Mouse (Mus musculus) limb, embryonic 15.5 days (tissue): ENCODE data around the gene Snx21. TPM values are rescaled to one million over a fixed set of nuclear protein-coding genes. Genes with fewer than 3 reads are reported as not detected.

Source experiments
- ATAC-seq: fragments of 200-750 bp; cut with Nextera tagmentation; 2 replicates; pipeline ENCODE4 v1.8.0; 2017; ENCODE audit warnings: low read depth, moderate TSS enrichment; ENCODE audit not compliant: insufficient number of reproducible peaks, low FRiP score, low TSS enrichment
- H3K27ac ChIP-seq: fragments of 300-500 bp; sonication (generic); 2 replicates; pipeline ENCODE4 v1.5.1; 2015; ENCODE audit warnings: moderate library complexity, mild to moderate bottlenecking, inconsistent platforms
- H3K27me3 ChIP-seq: fragments of 300-500 bp; sonication (generic); 2 replicates; pipeline ENCODE4 v1.6.1; 2015; ENCODE audit warnings: inconsistent platforms
- H3K36me3 ChIP-seq: fragments of 300-500 bp; sonication (generic); 2 replicates; pipeline ENCODE4 v1.6.1; 2015; ENCODE audit warnings: inconsistent platforms
- H3K4me1 ChIP-seq: fragments of 300-500 bp; sonication (generic); 2 replicates; pipeline ENCODE4 v1.6.1; 2015; ENCODE audit warnings: inconsistent platforms
- H3K4me2 ChIP-seq: fragments of 300-500 bp; sonication (generic); 2 replicates; pipeline ENCODE4 v1.6.1; 2015; ENCODE audit warnings: mild to moderate bottlenecking, inconsistent platforms
- H3K4me3 ChIP-seq: fragments of 300-500 bp; sonication (generic); 2 replicates; pipeline ENCODE4 v1.5.1; 2015; ENCODE audit warnings: mild to moderate bottlenecking, inconsistent platforms
- H3K9ac ChIP-seq: fragments of 300-500 bp; sonication (generic); 2 replicates; pipeline ENCODE4 v1.6.1; 2015; ENCODE audit warnings: inconsistent platforms
- H3K9me3 ChIP-seq: fragments of 300-500 bp; sonication (generic); 2 replicates; pipeline ENCODE4 v1.6.1; 2016; ENCODE audit warnings: inconsistent platforms
- WGBS: fragments of 180-500 bp; shearing (Covaris S2); methylation state at CpG from one replicate; pipeline ENCODE4 v1.1.7; 2015; 5-methylcytosine and 5-hydroxymethylcytosine counted together
- polyA plus RNA-seq: library from polyadenylated mRNA; unstranded; fragments of >200 nt; fragmentation: Nextera tagmentation; extraction: Ambion mirVana; gene quantifications from 2 replicates; pipeline ENCODE4 v1.2.1, GENCODE M21; 2015

Snx21 gene
- polyA plus RNA-seq, 1 experiment from 2014 or later, result 33.8 TPM

- Histone ChIP-seq H3K27ac (peak within 1 kb of the TSS; percentile 89), H3K9me3 (no peaks in the 10 kb centered on the region), H3K4me3 (peak within 1 kb of the TSS; percentile 75), H3K27me3 (no peaks in the 10 kb centered on the region), H3K9ac (peak within 1 kb of the TSS; percentile 82), H3K4me2 (peak within 1 kb of the TSS; percentile 98), H3K36me3 (peaks cover 25% of the 10 kb centered on the region), H3K4me1 (peaks cover 22% of the 10 kb centered on the region)
- WGBS, result under 1% methylated on average over 31 of the region's 31 CpGs
- ATAC-seq, result peak; percentile 70; the same call in 1 of the 2 replicates
Measured at GRCm38 (mm10) chr2:164833314-164833959, 47.8 kb downstream of the Snx21 start, which contains the start of gene Neurl2. Gene Neurl2, minus strand, starts transcription at chr2:164833456.

GRCm38 (mm10) chr2:164834531-164834930 lies 48.9 kb downstream of the Snx21 start:
- no peak for ATAC-seq
- Histone ChIP-seq H3K4me3 (peak overlapping the region; percentile 75), H3K36me3 (peaks cover 36% of the 10 kb centered on the region), H3K27me3 (no peaks in the 10 kb centered on the region), H3K4me2 (peak overlapping the region; percentile 98), H3K4me1 (peaks cover 22% of the 10 kb centered on the region), H3K27ac (no peak overlapping the region), H3K9ac (peak overlapping the region; percentile 82), H3K9me3 (no peaks in the 10 kb centered on the region)
- 40% methylated on average over 8 of the region's 8 CpGs for WGBS

GRCm38 (mm10) chr2:164835164-164835563 lies 49.5 kb downstream of the Snx21 start:
- peaks cover 22% of the 10 kb centered on the region for H3K4me1 ChIP-seq
- H3K4me3 ChIP-seq, result peak overlapping the region; percentile 75; the same call in 1 of the 2 replicates
- H3K9ac ChIP-seq, result no peak overlapping the region
- peaks cover 43% of the 10 kb centered on the region for H3K36me3 ChIP-seq
- H3K4me2 ChIP-seq, result 0 out of 2 replicates have a peak overlapping the region, but pooled peaks have one; percentile 98
- H3K9me3 ChIP-seq, result no peaks in the 10 kb centered on the region
- no peaks in the 10 kb centered on the region for H3K27me3 ChIP-seq
- 93% methylated on average over 4 of the region's 4 CpGs for WGBS
- H3K27ac ChIP-seq, result no peak overlapping the region
- ATAC-seq, result no peak

Other genes starting within 250 kb of the Snx21 start
- 18.3 and 31.2 TPM in 2 replicates for gene Wfdc2, start 223.4 kb upstream of the Snx21 start, polyA plus RNA-seq
- not detected in 2 replicates for gene Spint3, start 212.4 kb upstream of the Snx21 start, polyA plus RNA-seq
- 0.19 TPM in 1 of 2 replicates, not detected in the other for gene Wfdc6a, start 200.4 kb upstream of the Snx21 start, polyA plus RNA-seq
- not detected in 2 replicates for gene Eppin, start 192.2 kb upstream of the Snx21 start, polyA plus RNA-seq
- not detected in 2 replicates for gene Wfdc6b, start 172.3 kb upstream of the Snx21 start, polyA plus RNA-seq
- gene Wfdc8, start 172.2 kb upstream of the Snx21 start, polyA plus RNA-seq, result not detected in 2 replicates
- not detected in 2 replicates for gene Wfdc16, start 147.0 kb upstream of the Snx21 start, polyA plus RNA-seq
- gene Wfdc10, start 129.8 kb upstream of the Snx21 start, polyA plus RNA-seq, result not detected in 2 replicates
- gene Wfdc9, start 129.2 kb upstream of the Snx21 start, polyA plus RNA-seq, result not detected in 2 replicates
- gene Wfdc11, start 111.7 kb upstream of the Snx21 start, polyA plus RNA-seq, result not detected in 2 replicates
- gene Wfdc13, start 100.7 kb upstream of the Snx21 start, polyA plus RNA-seq, result 0.18 TPM in 1 of 2 replicates, not detected in the other
- gene Spint4, start 87.3 kb upstream of the Snx21 start, polyA plus RNA-seq, result not detected in 2 replicates
- gene Spint5, start 70.5 kb upstream of the Snx21 start, polyA plus RNA-seq, result not detected in 2 replicates
- gene Wfdc3, start 39.9 kb upstream of the Snx21 start, polyA plus RNA-seq, result 0.41 and 0.50 TPM in 2 replicates
- gene Dnttip1, start 39.8 kb upstream of the Snx21 start, polyA plus RNA-seq, result 61.0 and 63.9 TPM in 2 replicates
- 293 and 311 TPM in 2 replicates for gene Ube2c, start 15.9 kb upstream of the Snx21 start, polyA plus RNA-seq
- 350 and 1,119 TPM in 2 replicates for gene Tnnc2, start 5.9 kb upstream of the Snx21 start, polyA plus RNA-seq
- gene Acot8, start 19.1 kb downstream of the Snx21 start, polyA plus RNA-seq, result 16.8 and 20.7 TPM in 2 replicates
- gene Zswim3, start 19.3 kb downstream of the Snx21 start, polyA plus RNA-seq, result 7.5 and 7.9 TPM in 2 replicates
- gene Zswim1, start 36.9 kb downstream of the Snx21 start, polyA plus RNA-seq, result 19.4 and 20.1 TPM in 2 replicates
- gene Spata25, start 42.7 kb downstream of the Snx21 start, polyA plus RNA-seq, result not detected in 2 replicates
- 178 and 187 TPM in 2 replicates for gene Ctsa, start 47.0 kb downstream of the Snx21 start, polyA plus RNA-seq
- gene Neurl2, start 47.6 kb downstream of the Snx21 start, polyA plus RNA-seq, result 5.8 and 9.3 TPM in 2 replicates
- 57.1 and 61.8 TPM in 2 replicates for gene Pltp, start 71.9 kb downstream of the Snx21 start, polyA plus RNA-seq
- 62.9 and 67.5 TPM in 2 replicates for gene Pcif1, start 93.5 kb downstream of the Snx21 start, polyA plus RNA-seq
- gene Zfp335, start 125.9 kb downstream of the Snx21 start, polyA plus RNA-seq, result 13.2 and 13.9 TPM in 2 replicates
- 22.2 and 52.4 TPM in 2 replicates for gene Mmp9, start 155.0 kb downstream of the Snx21 start, polyA plus RNA-seq
- 0.51 and 0.97 TPM in 2 replicates for gene Slc12a5, start 175.0 kb downstream of the Snx21 start, polyA plus RNA-seq
- 51.9 and 62.9 TPM in 2 replicates for gene Ncoa5, start 249.0 kb downstream of the Snx21 start, polyA plus RNA-seq